Mouse (Mus musculus): ENCODE data around the gene G6pdx. TPM values are rescaled to one million over a fixed set of nuclear protein-coding genes. Genes with fewer than 3 reads are reported as not detected.

The G6pdx gene
- total RNA-seq, 2 experiments from 2014 or later: 14.0 to 16.2 TPM

Other genes starting within 250 kb of the G6pdx start
- gene Flna, start 179.4 kb downstream of the G6pdx start, total RNA-seq (2021): 100 to 1,000 TPM; 265 to 281 TPM
- gene Emd, start 174.5 kb downstream of the G6pdx start, total RNA-seq (2021): 10 to 100 TPM; 31.2 to 34.0 TPM
- gene Rpl10, start 158.4 kb downstream of the G6pdx start, total RNA-seq (2021): 100 to 1,000 TPM; 263 to 305 TPM
- gene Taz, start 147.3 kb downstream of the G6pdx start, total RNA-seq (2021): 10 to 100 TPM; 54.9 to 66.2 TPM
- gene Dnase1l1, start 146.9 kb downstream of the G6pdx start, total RNA-seq (2021): 10 to 100 TPM; 53.1 to 55.1 TPM
- 10 to 100 TPM; 81.3 to 82.2 TPM for gene Atp6ap1, start 132.1 kb downstream of the G6pdx start, total RNA-seq (2021)
- gene Gdi1, start 124.2 kb downstream of the G6pdx start, total RNA-seq (2021): 10 to 100 TPM; 63.4 to 74.2 TPM
- 10 to 100 TPM; 40.2 to 45.1 TPM for gene Fam50a, start 116.2 kb downstream of the G6pdx start, total RNA-seq (2021)
- gene Plxna3, start 100.1 kb downstream of the G6pdx start, total RNA-seq (2021): 10 to 100 TPM in 1 of 2 experiments, 1 to 10 TPM in 1; 9.9 to 10.2 TPM
- gene Lage3, start 75.6 kb downstream of the G6pdx start, total RNA-seq (2021): 10 to 100 TPM; 39.8 to 48.0 TPM
- 10 to 100 TPM; 46.4 to 50.2 TPM for gene Ubl4a, start 56.0 kb downstream of the G6pdx start, total RNA-seq (2021)
- 1 to 10 TPM; 5.5 to 6.7 TPM for gene Slc10a3, start 55.8 kb downstream of the G6pdx start, total RNA-seq (2021)
- gene Fam3a, start 35.9 kb downstream of the G6pdx start, total RNA-seq (2021): 10 to 100 TPM; 20.7 to 26.2 TPM
- gene Ikbkg, start 35.9 kb downstream of the G6pdx start, total RNA-seq (2021): 10 to 100 TPM; 35.2 to 39.4 TPM
- gene Gm6880, start 52.2 kb upstream of the G6pdx start, total RNA-seq (2021): not detected
- not detected for gene Olfr1326-ps1, start 145.7 kb upstream of the G6pdx start, total RNA-seq (2021)
- gene Olfr1325, start 163.5 kb upstream of the G6pdx start, total RNA-seq (2021): not detected
- gene Gm5640, start 216.4 kb upstream of the G6pdx start, total RNA-seq (2021): under 1 TPM in 1 of 2 experiments, not detected in 1; 0.10 TPM